Mouse (Mus musculus) cortical plate, adult 2 months (tissue): Measurements from ENCODE around the gene Fam118a.
"Not testable (repeated sequence)": the region's sequence is repeated elsewhere in the genome, so short reads cannot be mapped to it uniquely, and the experiment has no call there.

Experiments
- CTCF ChIP-seq: fragments of 200-500 bp; IDR thresholded peaks from 2 replicates; pipeline ENCODE4 v1.5.1; 2011; ENCODE audit warnings: mild to moderate bottlenecking, control low read depth, low read length; ENCODE audit not compliant: insufficient read depth; ENCODE audit errors: extremely low read depth
- POLR2A ChIP-seq: fragments of 200-500 bp; IDR thresholded peaks from 2 replicates; pipeline ENCODE4 v1.6.1; 2011; ENCODE audit warnings: mild to moderate bottlenecking, low read length, control low read depth; ENCODE audit not compliant: insufficient read depth; ENCODE audit errors: extremely low read depth

- TF ChIP-seq POLR2A, CTCF: not testable (repeated sequence)
Measured at GRCm38 (mm10) chr15:85030643-85031042, 1.9 kb downstream of the Fam118a start.
